Mouse (Mus musculus) hindbrain, embryonic 13.5 days (tissue): Measurements from ENCODE around the gene Fgf12. TPM values are rescaled to one million over a fixed set of nuclear protein-coding genes. Genes with fewer than 3 reads are reported as not detected.

Experiments
- ATAC-seq: fragments of 200-750 bp; cut with Nextera tagmentation; 2 replicates; pipeline ENCODE4 v1.8.0; 2017; ENCODE audit warnings: moderate TSS enrichment; ENCODE audit not compliant: low FRiP score
- H3K27ac ChIP-seq: fragments of 300-500 bp; sonication (generic); 2 replicates; pipeline ENCODE4 v1.5.1; 2015; ENCODE audit warnings: inconsistent platforms, mild to moderate bottlenecking, moderate library complexity
- H3K27me3 ChIP-seq: fragments of 300-500 bp; sonication (generic); 2 replicates; pipeline ENCODE4 v1.6.1; 2015; ENCODE audit warnings: mild to moderate bottlenecking, inconsistent platforms
- H3K36me3 ChIP-seq: fragments of 300-500 bp; sonication (generic); 2 replicates; pipeline ENCODE4 v1.6.1; 2015; ENCODE audit warnings: mild to moderate bottlenecking, inconsistent platforms
- H3K4me1 ChIP-seq: fragments of 300-500 bp; sonication (generic); replicated peaks from 2 replicates; pipeline ENCODE4 v1.6.1; 2015; ENCODE audit warnings: inconsistent platforms
- H3K4me2 ChIP-seq: fragments of 300-500 bp; sonication (generic); 2 replicates; pipeline ENCODE4 v1.6.1; 2015; ENCODE audit warnings: inconsistent platforms, mild to moderate bottlenecking, moderate library complexity
- H3K4me3 ChIP-seq: fragments of 300-500 bp; sonication (generic); 2 replicates; pipeline ENCODE4 v1.5.1; 2015; ENCODE audit warnings: mild to moderate bottlenecking, inconsistent platforms
- H3K9ac ChIP-seq: fragments of 300-500 bp; sonication (generic); 2 replicates; pipeline ENCODE4 v1.6.1; 2015; ENCODE audit warnings: mild to moderate bottlenecking, inconsistent platforms
- H3K9me3 ChIP-seq: fragments of 300-500 bp; sonication (generic); 2 replicates; pipeline ENCODE4 v1.6.1; 2016; ENCODE audit warnings: inconsistent platforms
- WGBS: fragments of 180-500 bp; shearing (Covaris S2); methylation state at CpG from one replicate; pipeline ENCODE4 v1.1.7; 2015; 5-methylcytosine and 5-hydroxymethylcytosine counted together
- polyA plus RNA-seq: library from polyadenylated mRNA; unstranded; fragments of >200 nt; fragmentation: Nextera tagmentation; extraction: Ambion mirVana; gene quantifications from 2 replicates; pipeline ENCODE4 v1.2.1, GENCODE M21; 2015

Fgf12 gene
- polyA plus RNA-seq, 1 experiment from 2014 or later = 26.3 TPM

DNA sequence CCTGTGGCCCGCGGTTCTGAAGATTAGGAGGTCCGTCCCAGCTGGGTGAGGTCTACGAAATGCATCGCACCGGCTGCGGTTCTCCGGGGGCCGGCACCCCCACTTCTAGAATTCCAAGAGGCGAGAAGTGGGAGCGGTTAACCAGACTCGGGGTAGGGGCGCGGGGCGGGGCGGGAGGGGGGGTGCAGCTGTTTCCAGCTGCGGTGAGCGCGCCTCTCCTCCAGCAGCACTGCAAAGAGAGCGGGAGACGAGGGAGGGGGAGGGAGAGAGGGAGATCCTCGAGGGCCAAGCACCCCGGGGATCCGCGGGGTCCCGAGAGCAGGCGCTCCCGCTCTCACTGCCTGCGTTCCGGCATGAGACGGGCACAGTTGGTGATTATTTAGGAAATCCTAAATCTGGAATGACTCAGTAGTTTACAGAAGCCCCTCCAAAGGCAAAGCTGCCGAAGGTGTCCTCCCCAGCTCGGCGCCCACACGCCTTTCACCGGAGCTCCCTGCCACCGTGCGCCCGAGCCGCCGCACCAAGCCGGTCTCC is 307.0 kb downstream of the Fgf12 start:
- H3K9ac ChIP-seq = peak overlapping the region; percentile 90

GRCm38 (mm10) chr16:28444993-28445799 is 307.7 kb downstream of the Fgf12 start:
- Histone ChIP-seq H3K27me3 (peaks cover 34% of the 10 kb centered on the region), H3K4me2 (peak overlapping the region; percentile 88), H3K9me3 (no peaks in the 10 kb centered on the region), H3K36me3 (no peaks in the 10 kb centered on the region), H3K4me3 (peak overlapping the region; percentile 86), H3K27ac (peak overlapping the region; percentile 90), H3K9ac (peak overlapping the region; percentile 90), H3K4me1 (peaks cover 20% of the 10 kb centered on the region)
- WGBS = under 1% methylated on average over 51 of the region's 51 CpGs
- peak; percentile 39 for ATAC-seq

More for the DNA sequence above, 307.0 kb downstream of the Fgf12 start:
- Histone ChIP-seq H3K4me2 (peak overlapping the region; percentile 88), H3K27ac (peak overlapping the region; percentile 90), H3K4me3 (peak overlapping the region; percentile 86), H3K27me3 (peaks cover 34% of the 10 kb centered on the region), H3K36me3 (no peaks in the 10 kb centered on the region), H3K4me1 (peaks cover 20% of the 10 kb centered on the region), H3K9me3 (no peaks in the 10 kb centered on the region)
- peak; percentile 69 for ATAC-seq
- WGBS = under 1% methylated on average over 42 of the region's 42 CpGs

- Histone ChIP-seq H3K4me1 (no peaks in the 10 kb centered on the region), H3K4me3 (no peak overlapping the region), H3K27me3 (no peaks in the 10 kb centered on the region), H3K27ac (no peak overlapping the region), H3K4me2 (no peak overlapping the region), H3K9me3 (no peaks in the 10 kb centered on the region), H3K9ac (no peak overlapping the region), H3K36me3 (no peaks in the 10 kb centered on the region)
- WGBS = 100% methylated on average over 1 of the region's 1 CpGs
- ATAC-seq = no peak
These were observed 331.3 kb downstream of the Fgf12 start for GRCm38 (mm10) chr16:28421617-28422016.

GRCm38 (mm10) chr16:28419693-28420299 is 333.1 kb downstream of the Fgf12 start:
- ATAC-seq = no peak
- 84% methylated on average over 3 of the region's 3 CpGs for WGBS

GRCm38 (mm10) chr16:28411210-28411817 is 341.6 kb downstream of the Fgf12 start:
- no peaks in the 10 kb centered on the region for H3K27me3 ChIP-seq
- H3K4me3 ChIP-seq = no peak overlapping the region
- H3K9me3 ChIP-seq = no peaks in the 10 kb centered on the region
- no peaks in the 10 kb centered on the region; the same call in 1 of the 2 replicates for H3K4me1 ChIP-seq
- H3K4me2 ChIP-seq = no peak overlapping the region
- ATAC-seq = 0 out of 2 replicates have a peak, but pooled peaks have one; percentile 61
- no peaks in the 10 kb centered on the region for H3K36me3 ChIP-seq
- 77% methylated on average over 5 of the region's 5 CpGs for whole genome bisulfite sequencing
- no peak overlapping the region; the same call in 1 of the 2 replicates for H3K27ac ChIP-seq
- no peak overlapping the region for H3K9ac ChIP-seq

More at GRCm38 (mm10) chr16:28419693-28420299, 333.1 kb downstream of the Fgf12 start:
- no peak overlapping the region for H3K9ac ChIP-seq
- no peak overlapping the region for H3K4me2 ChIP-seq
- H3K27me3 ChIP-seq = no peaks in the 10 kb centered on the region
- no peaks in the 10 kb centered on the region for H3K4me1 ChIP-seq
- H3K9me3 ChIP-seq = no peaks in the 10 kb centered on the region
- H3K27ac ChIP-seq = no peak overlapping the region
- H3K4me3 ChIP-seq = no peak overlapping the region
- no peaks in the 10 kb centered on the region for H3K36me3 ChIP-seq

DNA sequence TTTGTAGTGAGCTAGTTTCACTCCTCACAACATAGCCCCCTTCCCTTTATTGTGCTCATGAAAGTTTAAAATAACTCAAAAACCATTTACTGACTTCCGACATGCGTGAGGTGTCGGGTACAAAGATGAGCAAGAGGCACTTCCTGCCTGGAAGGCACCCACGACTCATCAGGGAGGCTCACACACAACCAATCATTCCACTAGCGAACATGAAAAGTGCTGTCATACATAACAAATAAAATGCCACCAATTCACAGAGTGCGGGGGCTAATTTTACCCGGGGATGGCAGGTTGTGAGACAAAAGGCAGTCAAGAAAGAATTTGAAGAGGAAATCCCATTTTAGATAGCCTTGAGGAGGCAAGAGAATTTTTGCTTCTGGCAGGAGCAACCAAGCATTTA is 344.6 kb downstream of the Fgf12 start:
- Histone ChIP-seq H3K9me3 (no peaks in the 10 kb centered on the region), H3K27ac (no peak overlapping the region), H3K9ac (no peak overlapping the region), H3K27me3 (no peaks in the 10 kb centered on the region), H3K4me2 (no peak overlapping the region), H3K4me1 (no peaks in the 10 kb centered on the region; the same call in 1 of the 2 replicates), H3K36me3 (no peaks in the 10 kb centered on the region), H3K4me3 (no peak overlapping the region)
- ATAC-seq = no peak
- 63% methylated on average over 7 of the region's 7 CpGs for WGBS

- H3K9ac ChIP-seq = no peak overlapping the region
- no peaks in the 10 kb centered on the region for H3K36me3 ChIP-seq
- no peaks in the 10 kb centered on the region for H3K27me3 ChIP-seq
- no peaks in the 10 kb centered on the region for H3K9me3 ChIP-seq
- ATAC-seq = no peak
- no peak overlapping the region for H3K27ac ChIP-seq
- no peak overlapping the region for H3K4me3 ChIP-seq
- H3K4me2 ChIP-seq = no peak overlapping the region
- H3K4me1 ChIP-seq = no peaks in the 10 kb centered on the region; the same call in 1 of the 2 replicates
- 63% methylated on average over 2 of the region's 2 CpGs for WGBS
These were observed 345.0 kb downstream of the Fgf12 start for GRCm38 (mm10) chr16:28407892-28408291.

- H3K4me1 ChIP-seq = no peaks in the 10 kb centered on the region
- H3K9me3 ChIP-seq = no peaks in the 10 kb centered on the region
- no peak overlapping the region for H3K9ac ChIP-seq
- 95% methylated on average over 1 of the region's 1 CpGs for WGBS
- no peaks in the 10 kb centered on the region for H3K36me3 ChIP-seq
- H3K27me3 ChIP-seq = no peaks in the 10 kb centered on the region
- H3K4me3 ChIP-seq = no peak overlapping the region
- no peak for ATAC-seq
- no peak overlapping the region for H3K4me2 ChIP-seq
- H3K27ac ChIP-seq = no peak overlapping the region
These were observed 348.7 kb downstream of the Fgf12 start for GRCm38 (mm10) chr16:28404156-28404555.

DNA sequence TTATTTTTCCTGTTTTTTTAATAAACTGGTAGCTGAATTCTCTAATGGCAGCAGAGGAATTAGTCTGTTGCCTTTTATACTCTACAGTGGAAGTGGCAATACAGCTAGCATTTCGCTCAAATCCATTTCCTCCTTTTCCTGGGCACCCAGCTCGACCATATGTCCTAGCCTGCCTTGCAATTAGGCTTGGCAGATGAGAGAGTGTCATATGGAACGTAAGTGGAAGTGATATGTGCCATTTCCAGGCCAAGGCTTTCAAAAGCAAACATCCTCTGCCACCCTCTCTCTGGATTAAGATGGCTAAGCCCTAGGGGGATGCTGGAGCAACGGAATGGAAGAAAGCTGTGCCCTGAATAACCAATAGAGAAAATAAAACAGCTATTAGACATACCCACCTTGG is 350.2 kb downstream of the Fgf12 start:
- H3K9me3 ChIP-seq = no peaks in the 10 kb centered on the region
- H3K4me1 ChIP-seq = no peaks in the 10 kb centered on the region
- no peak overlapping the region for H3K27ac ChIP-seq
- no peak for ATAC-seq
- H3K36me3 ChIP-seq = no peaks in the 10 kb centered on the region
- H3K9ac ChIP-seq = no peak overlapping the region
- no peaks in the 10 kb centered on the region for H3K27me3 ChIP-seq
- 63% methylated on average over 4 of the region's 4 CpGs for WGBS
- no peak overlapping the region for H3K4me3 ChIP-seq
- no peak overlapping the region for H3K4me2 ChIP-seq

DNA sequence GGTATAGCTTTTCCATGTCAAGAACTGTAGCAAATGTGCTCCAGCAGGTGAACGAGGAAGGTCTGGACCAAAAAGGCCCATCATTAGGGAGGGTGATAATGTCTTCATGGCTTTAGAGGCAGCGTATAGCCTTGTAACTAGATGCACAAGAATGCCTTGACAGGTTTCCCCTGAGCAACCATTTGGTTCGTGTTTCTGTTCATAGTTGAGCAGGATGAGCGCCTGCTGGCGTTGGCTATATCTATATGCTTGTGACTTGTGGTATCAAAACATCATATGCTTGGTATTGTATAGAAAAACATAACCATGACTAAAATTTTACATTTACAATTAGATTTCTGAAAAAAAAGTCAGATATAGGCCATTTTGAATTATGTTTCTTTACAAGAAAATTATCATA is 361.6 kb downstream of the Fgf12 start:
- ATAC-seq = no peak
- WGBS = 88% methylated on average over 5 of the region's 5 CpGs
- no peaks in the 10 kb centered on the region for H3K27me3 ChIP-seq
- H3K36me3 ChIP-seq = no peaks in the 10 kb centered on the region
- H3K9ac ChIP-seq = no peak overlapping the region
- no peak overlapping the region for H3K4me3 ChIP-seq
- H3K9me3 ChIP-seq = no peaks in the 10 kb centered on the region
- H3K27ac ChIP-seq = no peak overlapping the region
- H3K4me1 ChIP-seq = no peaks in the 10 kb centered on the region
- H3K4me2 ChIP-seq = no peak overlapping the region

GRCm38 (mm10) chr16:28389114-28389513 is 363.8 kb downstream of the Fgf12 start:
- WGBS = 84% methylated on average over 4 of the region's 4 CpGs
- no peak overlapping the region for H3K9ac ChIP-seq
- H3K4me2 ChIP-seq = no peak overlapping the region
- no peaks in the 10 kb centered on the region for H3K27me3 ChIP-seq
- H3K4me1 ChIP-seq = no peaks in the 10 kb centered on the region
- no peak overlapping the region for H3K27ac ChIP-seq
- no peaks in the 10 kb centered on the region for H3K36me3 ChIP-seq
- H3K4me3 ChIP-seq = no peak overlapping the region
- no peak for ATAC-seq
- no peaks in the 10 kb centered on the region for H3K9me3 ChIP-seq

DNA sequence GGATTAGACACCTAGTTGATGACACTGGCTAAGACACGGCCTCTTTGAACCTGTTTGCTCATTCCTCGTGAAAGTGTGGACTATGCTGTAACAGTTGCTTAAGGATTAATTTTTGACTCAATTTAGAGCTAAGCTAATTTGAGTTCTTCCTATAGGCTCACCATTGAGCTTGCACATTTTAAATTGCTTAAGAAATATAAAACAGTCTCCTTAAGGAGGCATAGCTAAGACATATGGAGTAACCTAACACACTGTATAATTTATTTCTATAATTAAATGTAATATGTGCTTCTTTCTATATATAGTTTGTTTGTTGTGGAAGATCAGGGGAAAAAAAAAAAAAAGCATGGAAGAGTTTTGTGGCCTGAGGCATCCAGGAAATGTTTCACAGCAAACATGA is 378.1 kb downstream of the Fgf12 start:
- no peak overlapping the region for H3K4me3 ChIP-seq
- H3K4me2 ChIP-seq = no peak overlapping the region
- no peak overlapping the region for H3K9ac ChIP-seq
- no peaks in the 10 kb centered on the region for H3K27me3 ChIP-seq
- no peaks in the 10 kb centered on the region for H3K36me3 ChIP-seq
- no peak for ATAC-seq
- no peaks in the 10 kb centered on the region for H3K9me3 ChIP-seq
- 93% methylated on average over 2 of the region's 2 CpGs for WGBS
- no peak overlapping the region for H3K27ac ChIP-seq
- H3K4me1 ChIP-seq = no peaks in the 10 kb centered on the region
